Mouse (Mus musculus) forebrain, embryonic 10.5 days (tissue): ENCODE measurements around the gene Col24a1. TPM values are rescaled to one million over a fixed set of nuclear protein-coding genes. Genes with fewer than 3 reads are reported as not detected.
"Not testable (repeated sequence)": the region's sequence is repeated elsewhere in the genome, so short reads cannot be mapped to it uniquely, and the experiment has no call there.

Experiments used
- DNase-seq: peaks from one replicate; pipeline ENCODE4 v3.0.0-alpha.2; 2017; ENCODE audit warnings: low spot score; ENCODE audit errors: extremely low spot score
- H3K27ac ChIP-seq: fragments of 300-500 bp; sonication (generic); 2 replicates; pipeline ENCODE4 v1.5.1; 2016; ENCODE audit warnings: mild to moderate bottlenecking
- H3K27me3 ChIP-seq: fragments of 300-500 bp; sonication (generic); 2 replicates; pipeline ENCODE4 v1.6.1; 2016; ENCODE audit warnings: mild to moderate bottlenecking; ENCODE audit not compliant: poor library complexity, severe bottlenecking
- H3K36me3 ChIP-seq: fragments of 300-500 bp; sonication (generic); replicated peaks from 2 replicates; pipeline ENCODE4 v1.6.1; 2016; ENCODE audit warnings: mild to moderate bottlenecking, moderate library complexity
- H3K4me1 ChIP-seq: fragments of 300-500 bp; sonication (generic); 2 replicates; pipeline ENCODE4 v1.6.1; 2016
- H3K4me3 ChIP-seq: fragments of 300-500 bp; sonication (generic); 2 replicates; pipeline ENCODE4 v1.5.1; 2016; ENCODE audit warnings: mild to moderate bottlenecking, moderate library complexity
- H3K9me3 ChIP-seq: fragments of 300-500 bp; sonication (generic); 2 replicates; pipeline ENCODE4 v1.6.1; 2016; ENCODE audit warnings: mild to moderate bottlenecking, moderate library complexity
- WGBS: fragments of 180-500 bp; shearing (Covaris S2); methylation state at CpG from one replicate; pipeline ENCODE4 v1.1.7; 2016; 5-methylcytosine and 5-hydroxymethylcytosine counted together
- polyA plus RNA-seq: library from polyadenylated mRNA; unstranded; fragments of >200 nt; fragmentation: Nextera tagmentation; extraction: Ambion mirVana; gene quantifications from 2 replicates; pipeline ENCODE4 v1.2.1, GENCODE M21; 2016

The Col24a1 gene
- polyA plus RNA-seq, 1 experiment from 2014 or later = 0.67 TPM

- Histone ChIP-seq H3K27ac (no peak overlapping the region), H3K4me3 (no peak overlapping the region), H3K4me1 (peaks cover 3% of the 10 kb centered on the region; the same call in 1 of the 2 replicates), H3K27me3 (no peaks in the 10 kb centered on the region), H3K9me3 (no peaks in the 10 kb centered on the region), H3K36me3 (no peaks in the 10 kb centered on the region)
- WGBS = 91% methylated on average over 3 of the region's 3 CpGs
- no peak for DNase-seq
Observed at GRCm38 (mm10) chr3:145422044-145422443, 129.8 kb downstream of the Col24a1 start.

- H3K27ac ChIP-seq = no peak overlapping the region
- no peaks in the 10 kb centered on the region for H3K9me3 ChIP-seq
- H3K4me1 ChIP-seq = peaks cover 7% of the 10 kb centered on the region
- no peaks in the 10 kb centered on the region for H3K27me3 ChIP-seq
- H3K36me3 ChIP-seq = no peaks in the 10 kb centered on the region
- whole genome bisulfite sequencing = 90% methylated on average over 7 of the region's 7 CpGs
- DNase-seq = no peak
- no peak overlapping the region for H3K4me3 ChIP-seq
Observed at GRCm38 (mm10) chr3:145438352-145438751, 146.1 kb downstream of the Col24a1 start.

GRCm38 (mm10) chr3:145439086-145439485 is 146.8 kb downstream of the Col24a1 start:
- no peaks in the 10 kb centered on the region for H3K9me3 ChIP-seq
- 92% methylated on average over 7 of the region's 7 CpGs for WGBS

GRCm38 (mm10) chr3:145440993-145441392 is 148.7 kb downstream of the Col24a1 start:
- WGBS = 71% methylated on average over 1 of the region's 1 CpGs
- no peaks in the 10 kb centered on the region for H3K36me3 ChIP-seq

More at GRCm38 (mm10) chr3:145439086-145439485, 146.8 kb downstream of the Col24a1 start:
- H3K27ac ChIP-seq = no peak overlapping the region
- no peaks in the 10 kb centered on the region for H3K36me3 ChIP-seq
- DNase-seq = no peak
- no peak overlapping the region for H3K4me3 ChIP-seq
- H3K27me3 ChIP-seq = no peaks in the 10 kb centered on the region
- peaks cover 10% of the 10 kb centered on the region for H3K4me1 ChIP-seq

DNA sequence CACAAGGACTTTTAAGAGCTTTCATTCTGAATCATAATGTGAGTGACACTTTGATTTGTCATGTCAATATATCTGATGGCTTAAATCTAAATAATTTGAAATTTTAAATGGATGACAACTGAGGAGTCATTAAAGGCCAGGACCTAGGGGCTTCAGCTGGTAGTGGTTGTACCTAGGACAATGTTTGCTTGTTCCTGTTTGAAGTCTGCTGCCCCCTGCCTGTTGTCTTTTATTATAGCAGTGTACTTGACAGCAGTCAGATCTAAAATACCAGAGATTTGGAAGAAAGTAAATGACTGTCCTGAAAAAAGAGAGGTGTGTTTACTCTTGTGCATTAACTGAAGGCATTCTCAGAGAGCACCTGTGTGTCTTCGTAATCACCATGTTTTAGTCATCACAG is 150.0 kb downstream of the Col24a1 start:
- no peak overlapping the region for H3K4me3 ChIP-seq
- WGBS = 94% methylated on average over 1 of the region's 1 CpGs
- peaks cover 10% of the 10 kb centered on the region for H3K4me1 ChIP-seq
- DNase-seq = peak; percentile 34
- no peaks in the 10 kb centered on the region for H3K36me3 ChIP-seq
- no peaks in the 10 kb centered on the region for H3K9me3 ChIP-seq
- H3K27ac ChIP-seq = no peak overlapping the region
- H3K27me3 ChIP-seq = no peaks in the 10 kb centered on the region

More at GRCm38 (mm10) chr3:145440993-145441392, 148.7 kb downstream of the Col24a1 start:
- Histone ChIP-seq H3K4me3 (no peak overlapping the region), H3K27me3 (no peaks in the 10 kb centered on the region), H3K27ac (no peak overlapping the region), H3K4me1 (peaks cover 10% of the 10 kb centered on the region), H3K9me3 (no peaks in the 10 kb centered on the region)
- DNase-seq = no peak

DNA sequence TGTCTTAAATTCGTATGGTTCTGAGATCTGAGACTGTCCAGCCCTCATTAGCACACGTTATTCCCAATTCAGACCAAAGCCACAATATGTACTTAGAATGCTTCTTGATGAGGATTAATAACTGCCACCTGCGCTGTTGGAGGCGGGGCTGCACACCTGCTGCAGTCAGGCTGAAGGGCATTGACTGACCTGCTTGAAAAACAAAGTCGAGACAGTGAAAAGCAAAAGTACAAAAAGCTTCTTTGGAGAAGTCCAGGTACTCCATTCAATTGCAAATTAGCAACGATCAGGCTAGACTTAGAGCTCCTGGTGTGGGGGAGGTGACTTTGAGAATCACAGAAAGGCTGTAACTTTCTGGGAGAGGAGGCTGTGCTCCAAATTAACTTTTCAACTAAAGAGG is 150.9 kb downstream of the Col24a1 start:
- H3K27ac ChIP-seq, H3K9me3 ChIP-seq, H3K27me3 ChIP-seq, H3K4me3 ChIP-seq, H3K36me3 ChIP-seq, H3K4me1 ChIP-seq, DNase-seq: not testable (repeated sequence)
- 48% methylated on average over 6 of the region's 6 CpGs for WGBS

DNA sequence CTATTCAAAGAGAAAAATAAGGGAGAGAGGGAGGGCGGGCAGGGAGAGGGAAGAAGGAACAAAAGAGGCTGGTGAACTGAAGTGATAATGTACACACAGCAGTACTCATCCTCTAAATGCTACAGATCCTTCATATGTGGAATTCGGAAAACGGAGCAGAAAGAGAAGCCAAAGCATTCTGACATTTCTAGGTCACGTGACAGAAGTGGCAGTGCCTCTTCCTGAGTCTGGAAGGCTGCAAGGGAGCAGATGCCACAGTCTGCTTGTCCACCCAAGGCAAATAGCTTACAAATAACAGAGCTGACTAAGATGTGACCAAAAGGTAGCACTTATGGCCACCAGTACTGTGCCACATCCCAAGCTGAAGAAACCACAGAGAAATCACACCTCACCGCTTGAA is 164.8 kb downstream of the Col24a1 start:
- H3K36me3 ChIP-seq = no peaks in the 10 kb centered on the region
- 75% methylated on average over 5 of the region's 5 CpGs for WGBS
- H3K27ac ChIP-seq = no peak overlapping the region

GRCm38 (mm10) chr3:145462351-145462750 is 170.1 kb downstream of the Col24a1 start:
- no peak for DNase-seq
- H3K36me3 ChIP-seq = no peaks in the 10 kb centered on the region
- H3K9me3 ChIP-seq = no peaks in the 10 kb centered on the region
- no peak overlapping the region for H3K4me3 ChIP-seq
- H3K27me3 ChIP-seq = no peaks in the 10 kb centered on the region
- no peak overlapping the region for H3K27ac ChIP-seq
- 85% methylated on average over 7 of the region's 7 CpGs for WGBS
- H3K4me1 ChIP-seq = 0 out of 2 replicates have a peak, but pooled peaks cover 4% of the 10 kb centered on the region

More for the DNA sequence above, 164.8 kb downstream of the Col24a1 start:
- no peaks in the 10 kb centered on the region for H3K9me3 ChIP-seq
- no peak overlapping the region for H3K4me3 ChIP-seq
- no peaks in the 10 kb centered on the region for H3K4me1 ChIP-seq
- no peaks in the 10 kb centered on the region for H3K27me3 ChIP-seq
- DNase-seq = no peak

- 86% methylated on average over 2 of the region's 2 CpGs for WGBS
- no peak overlapping the region for H3K4me3 ChIP-seq
- H3K27ac ChIP-seq = no peak overlapping the region
- H3K4me1 ChIP-seq = 0 out of 2 replicates have a peak, but pooled peaks cover 4% of the 10 kb centered on the region
- no peaks in the 10 kb centered on the region for H3K9me3 ChIP-seq
- no peaks in the 10 kb centered on the region for H3K36me3 ChIP-seq
- no peak for DNase-seq
- no peaks in the 10 kb centered on the region for H3K27me3 ChIP-seq
Observed at GRCm38 (mm10) chr3:145463731-145464130, 171.5 kb downstream of the Col24a1 start.

- no peaks in the 10 kb centered on the region for H3K27me3 ChIP-seq
- no peak overlapping the region for H3K27ac ChIP-seq
- 90% methylated on average over 4 of the region's 4 CpGs for WGBS
- no peak overlapping the region for H3K4me3 ChIP-seq
- no peaks in the 10 kb centered on the region; the same call in 1 of the 2 replicates for H3K4me1 ChIP-seq
- no peaks in the 10 kb centered on the region for H3K36me3 ChIP-seq
- H3K9me3 ChIP-seq = no peaks in the 10 kb centered on the region
- DNase-seq = no peak
Observed at GRCm38 (mm10) chr3:145471094-145471493, 178.8 kb downstream of the Col24a1 start.

- Histone ChIP-seq H3K27me3 (no peaks in the 10 kb centered on the region), H3K4me1 (no peaks in the 10 kb centered on the region; the same call in 1 of the 2 replicates), H3K27ac (no peak overlapping the region), H3K9me3 (no peaks in the 10 kb centered on the region), H3K4me3 (no peak overlapping the region), H3K36me3 (no peaks in the 10 kb centered on the region)
- 71% methylated on average over 7 of the region's 7 CpGs for WGBS
- DNase-seq = no peak
Observed at GRCm38 (mm10) chr3:145474163-145474562, 181.9 kb downstream of the Col24a1 start.

DNA sequence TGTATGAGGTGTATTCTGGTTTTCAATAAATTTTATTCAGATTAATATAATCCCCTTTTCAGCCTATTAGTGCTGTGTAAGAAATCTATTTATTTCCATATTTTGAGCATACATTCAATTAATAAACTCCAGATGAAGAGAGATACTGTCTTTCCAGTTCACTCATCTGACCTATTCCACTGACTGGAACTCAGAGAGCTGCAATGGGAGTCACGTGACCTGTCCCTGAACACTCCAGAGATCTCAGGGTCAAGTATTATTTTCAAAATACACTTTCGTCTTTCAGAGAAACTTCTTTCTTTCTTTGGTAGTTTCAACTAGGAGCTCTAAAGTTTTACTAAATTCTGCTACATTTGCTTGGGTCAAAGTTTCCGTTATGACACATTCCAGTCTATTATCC is 184.4 kb downstream of the Col24a1 start:
- no peak for DNase-seq
- 90% methylated on average over 3 of the region's 3 CpGs for WGBS
- Histone ChIP-seq H3K9me3 (no peaks in the 10 kb centered on the region), H3K4me1 (no peaks in the 10 kb centered on the region; the same call in 1 of the 2 replicates), H3K27me3 (no peaks in the 10 kb centered on the region), H3K4me3 (no peak overlapping the region), H3K27ac (no peak overlapping the region), H3K36me3 (no peaks in the 10 kb centered on the region)

DNA sequence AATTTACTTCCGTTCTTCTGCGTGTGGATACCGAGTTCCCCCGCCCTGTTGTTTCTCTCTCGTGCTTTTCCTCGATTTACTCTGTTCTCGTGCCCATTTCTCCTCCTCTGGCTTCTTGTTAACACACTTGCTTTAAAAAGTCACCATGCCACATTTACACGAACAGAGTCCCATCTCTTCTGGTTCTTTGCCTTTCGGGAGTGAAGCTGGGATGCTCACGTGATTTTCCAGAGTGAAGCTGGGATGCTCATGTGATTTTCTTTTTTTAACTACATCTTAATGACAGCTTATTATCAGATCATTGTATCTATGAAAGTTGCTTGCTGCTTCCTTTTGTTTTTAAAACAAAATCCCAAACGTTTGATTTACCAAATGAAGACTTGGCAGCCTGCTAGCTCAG is 184.8 kb downstream of the Col24a1 start:
- 85% methylated on average over 11 of the region's 11 CpGs for WGBS
- no peaks in the 10 kb centered on the region for H3K27me3 ChIP-seq
- no peak overlapping the region for H3K4me3 ChIP-seq
- DNase-seq = no peak
- no peaks in the 10 kb centered on the region for H3K9me3 ChIP-seq
- H3K36me3 ChIP-seq = no peaks in the 10 kb centered on the region
- H3K4me1 ChIP-seq = no peaks in the 10 kb centered on the region; the same call in 1 of the 2 replicates
- no peak overlapping the region for H3K27ac ChIP-seq

- Histone ChIP-seq H3K9me3 (no peaks in the 10 kb centered on the region), H3K27me3 (no peaks in the 10 kb centered on the region), H3K4me3 (no peak overlapping the region), H3K36me3 (no peaks in the 10 kb centered on the region), H3K4me1 (no peaks in the 10 kb centered on the region; the same call in 1 of the 2 replicates), H3K27ac (no peak overlapping the region)
- DNase-seq = no peak
- 74% methylated on average over 5 of the region's 5 CpGs for WGBS
Observed at GRCm38 (mm10) chr3:145478446-145478845, 186.2 kb downstream of the Col24a1 start.
